Mouse (Mus musculus) MEL (cell line): ENCODE data around the gene Ctdspl. TPM values are rescaled to one million over a fixed set of nuclear protein-coding genes. Genes with fewer than 3 reads are reported as not detected.

Source experiments
- DNase-seq: peaks from one replicate; pipeline ENCODE4 v3.0.0; 2011; ENCODE audit warnings: low read depth, low spot score
- H3K27ac ChIP-seq: 2 replicates; pipeline ENCODE4 v1.5.1; 2012; ENCODE audit warnings: low read depth, mild to moderate bottlenecking, control low read depth, low read length, moderate library complexity; ENCODE audit not compliant: control insufficient read depth
- H3K27me3 ChIP-seq, 2 experiments: fragments of 150-350 bp in 1 of 2; sonication (generic) in 1 of 2; 2 replicates each; pipeline ENCODE4 v1.6.1; 2012; ENCODE audit warnings: low read length in 2 of 2, mild to moderate bottlenecking in 2 of 2, improper control_type of control experiment in 1 of 2, moderate library complexity in 1 of 2; ENCODE audit not compliant: insufficient read depth in 2 of 2, control insufficient read depth in 1 of 2
- H3K36me3 ChIP-seq, 2 experiments: 2 replicates each; pipeline ENCODE4 v1.6.1; 2012 to 2014; ENCODE audit warnings: low read length in 2 of 2, improper control_type of control experiment in 1 of 2, inconsistent platforms in 1 of 2, mild to moderate bottlenecking in 1 of 2; ENCODE audit not compliant: insufficient read depth in 2 of 2, control insufficient read depth in 1 of 2
- H3K4me1 ChIP-seq, 2 experiments: fragments of 150-350 bp in 1 of 2; sonication (generic) in 1 of 2; 2 replicates each; pipeline ENCODE4 v1.6.1; 2012; ENCODE audit warnings: low read length in 2 of 2, improper control_type of control experiment in 1 of 2, mild to moderate bottlenecking in 1 of 2; ENCODE audit not compliant: insufficient read depth in 2 of 2, control insufficient read depth in 1 of 2
- H3K4me3 ChIP-seq, 2 experiments: fragments of 150-350 bp in 1 of 2; sonication (generic) in 1 of 2; 2 replicates each; pipeline ENCODE4 v1.5.1; 2012; ENCODE audit warnings: low read depth in 2 of 2, low read length in 2 of 2, mild to moderate bottlenecking in 2 of 2, moderate library complexity in 2 of 2, control low read depth in 1 of 2, improper control_type of control experiment in 1 of 2; ENCODE audit not compliant: control insufficient read depth in 1 of 2, insufficient read depth in 1 of 2
- H3K79me2 ChIP-seq: 2 replicates; pipeline ENCODE4 v1.6.1; 2012; ENCODE audit warnings: mild to moderate bottlenecking, low read length, moderate library complexity; ENCODE audit not compliant: control insufficient read depth, poor library complexity, insufficient read depth
- H3K9ac ChIP-seq: 2 replicates; pipeline ENCODE4 v1.6.1; 2012; ENCODE audit warnings: low read depth, mild to moderate bottlenecking, control low read depth, low read length, moderate library complexity; ENCODE audit not compliant: control insufficient read depth, poor library complexity, severe bottlenecking
- H3K9me3 ChIP-seq: fragments of 150-350 bp; sonication (generic); replicated peaks from 2 replicates; pipeline ENCODE4 v1.6.1; 2012; ENCODE audit warnings: mild to moderate bottlenecking, low read length, improper control_type of control experiment, moderate library complexity; ENCODE audit not compliant: insufficient read depth
- BHLHE40 ChIP-seq: IDR thresholded peaks from 2 replicates; pipeline ENCODE4 v1.6.1; 2012; ENCODE audit warnings: low read depth, mild to moderate bottlenecking, inconsistent platforms, low read length, improper control_type of control experiment, borderline replicate concordance
- CHD1 ChIP-seq: IDR thresholded peaks from 2 replicates; pipeline ENCODE4 v1.6.1; 2012; ENCODE audit warnings: low read depth, mild to moderate bottlenecking, inconsistent platforms, low read length, improper control_type of control experiment
- CHD2 ChIP-seq: IDR thresholded peaks from 2 replicates; pipeline ENCODE4 v1.6.1; 2011; ENCODE audit warnings: low read length, improper control_type of control experiment
- E2F4 ChIP-seq: IDR thresholded peaks from 2 replicates; pipeline ENCODE4 v1.6.1; 2011; ENCODE audit warnings: low read depth, low read length, improper control_type of control experiment, borderline replicate concordance
- ELF1 ChIP-seq: IDR thresholded peaks from 2 replicates; pipeline ENCODE4 v1.6.1; 2014; ENCODE audit warnings: low read depth, mild to moderate bottlenecking, inconsistent platforms, low read length, improper control_type of control experiment, moderate library complexity
- EP300 ChIP-seq, 2 experiments: IDR thresholded peaks; 2 replicates each; pipeline ENCODE4 v1.6.1; 2011; ENCODE audit warnings: improper control_type of control experiment in 2 of 2, low read length in 2 of 2, low read depth in 1 of 2, mild to moderate bottlenecking in 1 of 2
- ETS1 ChIP-seq: IDR thresholded peaks from 2 replicates; pipeline ENCODE4 v1.6.1; 2012; ENCODE audit warnings: low read depth, mild to moderate bottlenecking, inconsistent platforms, low read length, improper control_type of control experiment, moderate library complexity
- GABPA ChIP-seq: IDR thresholded peaks from 2 replicates; pipeline ENCODE4 v1.6.1; 2012; ENCODE audit warnings: low read depth, mild to moderate bottlenecking, inconsistent platforms, low read length, improper control_type of control experiment, moderate library complexity
- GATA1 ChIP-seq: IDR thresholded peaks from 2 replicates; pipeline ENCODE4 v1.6.1; 2011; ENCODE audit warnings: low read depth, low read length, improper control_type of control experiment
- HCFC1 ChIP-seq: IDR thresholded peaks from 2 replicates; pipeline ENCODE4 v1.6.1; 2012; ENCODE audit warnings: low read depth, mild to moderate bottlenecking, inconsistent platforms, low read length, improper control_type of control experiment, moderate library complexity
- KAT2A ChIP-seq: conservative IDR thresholded peaks from 2 replicates; pipeline ENCODE4 v1.6.1; 2012; ENCODE audit warnings: low read depth, low read length, improper control_type of control experiment, inconsistent platforms
- MAFK ChIP-seq: IDR thresholded peaks from 2 replicates; pipeline ENCODE4 v1.6.1; 2011; ENCODE audit warnings: low read depth, mild to moderate bottlenecking, low read length, improper control_type of control experiment, borderline replicate concordance
- MAX ChIP-seq: IDR thresholded peaks from 2 replicates; pipeline ENCODE4 v1.6.1; 2011; ENCODE audit warnings: low read length, improper control_type of control experiment
- MYC ChIP-seq: IDR thresholded peaks from 2 replicates; pipeline ENCODE4 v1.6.1; 2011; ENCODE audit warnings: low read depth, mild to moderate bottlenecking, low read length, improper control_type of control experiment, moderate library complexity
- POLR2AphosphoS2 ChIP-seq: IDR thresholded peaks from 2 replicates; pipeline ENCODE4 v1.6.1; 2011; ENCODE audit warnings: low read length, improper control_type of control experiment
- POLR2AphosphoS5 ChIP-seq: IDR thresholded peaks from 2 replicates; pipeline ENCODE4 v1.6.1; 2012; ENCODE audit warnings: low read depth, borderline replicate concordance, mild to moderate bottlenecking, inconsistent platforms, low read length, moderate library complexity, mixed read lengths
- RAD21 ChIP-seq: IDR thresholded peaks from 2 replicates; pipeline ENCODE4 v1.6.1; 2011; ENCODE audit warnings: mild to moderate bottlenecking, low read depth, low read length, improper control_type of control experiment
- RCOR1 ChIP-seq: IDR thresholded peaks from 2 replicates; pipeline ENCODE4 v1.6.1; 2012; ENCODE audit warnings: low read depth, mild to moderate bottlenecking, inconsistent platforms, low read length, improper control_type of control experiment
- TAL1 ChIP-seq: IDR thresholded peaks from 2 replicates; pipeline ENCODE4 v1.6.1; 2012; ENCODE audit warnings: mild to moderate bottlenecking, inconsistent platforms, low read length, moderate library complexity, mixed read lengths
- TCF12 ChIP-seq: IDR thresholded peaks from 2 replicates; pipeline ENCODE4 v1.6.1; 2014; ENCODE audit warnings: low read depth, mild to moderate bottlenecking, inconsistent platforms, low read length, improper control_type of control experiment, moderate library complexity
- USF1 ChIP-seq: IDR thresholded peaks from 2 replicates; pipeline ENCODE4 v1.6.1; 2014; ENCODE audit warnings: low read depth, mild to moderate bottlenecking, inconsistent platforms, low read length, improper control_type of control experiment, moderate library complexity
- USF2 ChIP-seq, 2 experiments: IDR thresholded peaks; 2 replicates each; pipeline ENCODE4 v1.6.1; 2011 to 2012; ENCODE audit warnings: improper control_type of control experiment in 2 of 2, low read length in 2 of 2, borderline replicate concordance in 1 of 2, inconsistent platforms in 1 of 2, low read depth in 1 of 2, mild to moderate bottlenecking in 1 of 2; ENCODE audit not compliant: insufficient read depth in 1 of 2
- ZMIZ1 ChIP-seq: IDR thresholded peaks from 2 replicates; pipeline ENCODE4 v1.6.1; 2012; ENCODE audit warnings: low read depth, mild to moderate bottlenecking, inconsistent platforms, low read length, improper control_type of control experiment, moderate library complexity
- polyA plus RNA-seq, 2 experiments: library from polyadenylated mRNA; stranded (reverse) in 1 of 2; unstranded in 1 of 2; fragments of >175 nt in 1 of 2; fragments of >200 nt in 1 of 2; gene quantifications; 2 replicates each; pipeline versions ENCODE4 v1.2.1 to v1.2.4; 2012; ENCODE audit warnings: low replicate concordance in 2 of 2, low read depth in 1 of 2; ENCODE audit not compliant: insufficient read length in 2 of 2, insufficient read depth in 1 of 2, missing spikeins in 1 of 2
- total RNA-seq: library from RNA; depleted of rRNA; stranded (reverse); fragments of 300-350 nt; gene quantifications from 2 replicates; pipeline ENCODE4 v1.2.3, GENCODE M21; 2012

The Ctdspl gene
- total and polyA plus RNA-seq, 3 experiments, result 15.3 to 20.7 TPM; not detected in 1

GRCm38 (mm10) chr9:118934319-118934718, 8.1 kb downstream of the Ctdspl start:
- Histone ChIP-seq H3K79me2 (no peaks in the 10 kb centered on the region; the same call in 1 of the 2 replicates), H3K4me3 (no peak overlapping the region), H3K9me3 (no peaks in the 10 kb centered on the region), H3K4me1 (no peaks in the 10 kb centered on the region), H3K27ac (no peak overlapping the region), H3K36me3 (no peaks in the 10 kb centered on the region; a peak in 3 of 4 replicates), H3K27me3 (no peaks in the 10 kb centered on the region), H3K9ac (no peak overlapping the region)
- DNase-seq, result no peak
- TF ChIP-seq RCOR1 (no peak), BHLHE40 (no peak), USF2 (IDR thresholded peaks at IDR 0.05; ENCODE audit: borderline replicate concordance in 1 of 2, insufficient read depth in 1 of 2, low read depth in 1 of 2, low read length in 2 of 2) (no peak), KAT2A (no peak), TCF12 (no peak), CHD1 (no peak), ETS1 (no peak), TAL1 (no peak), USF1 (no peak), POLR2AphosphoS5 (no peak), POLR2AphosphoS2 (no peak), HCFC1 (no peak), GABPA (no peak)

DNA sequence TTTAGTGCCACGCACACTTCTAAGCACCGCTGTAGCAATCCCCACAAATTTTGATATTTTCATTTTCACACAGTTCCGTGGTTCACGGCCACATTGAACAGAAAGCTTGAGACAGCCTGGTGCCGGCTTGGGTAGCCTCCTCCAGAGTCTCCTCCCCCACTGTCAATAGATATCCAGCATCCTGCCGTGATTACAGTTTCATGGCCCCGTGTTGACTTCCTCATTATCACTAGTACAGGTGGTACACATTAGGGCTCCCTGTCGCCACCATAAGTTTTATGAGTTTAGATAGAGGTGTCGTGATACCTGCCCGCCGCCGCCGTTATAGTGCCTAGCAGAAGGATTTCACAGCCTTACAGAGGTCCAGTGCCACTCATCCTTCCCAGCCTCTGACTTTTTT, 8.8 kb downstream of the Ctdspl start:
- Histone ChIP-seq H3K4me1 (no peaks in the 10 kb centered on the region), H3K9ac (no peak overlapping the region), H3K79me2 (no peaks in the 10 kb centered on the region; the same call in 1 of the 2 replicates), H3K4me3 (no peak overlapping the region), H3K36me3 (no peaks in the 10 kb centered on the region; a peak in 3 of 4 replicates), H3K9me3 (no peaks in the 10 kb centered on the region), H3K27me3 (no peaks in the 10 kb centered on the region), H3K27ac (no peak overlapping the region)
- TF ChIP-seq KAT2A (no peak), POLR2AphosphoS5 (no peak), GATA1 (no peak), ELF1 (no peak), EP300 (IDR thresholded peaks at IDR 0.05; ENCODE audit: low read depth in 1 of 2, low read length in 2 of 2) (no peak), RCOR1 (no peak), E2F4 (no peak), RAD21 (no peak), CHD2 (no peak), MAFK (no peak), CHD1 (no peak), TCF12 (no peak), BHLHE40 (no peak), USF2 (IDR thresholded peaks at IDR 0.05; ENCODE audit: borderline replicate concordance in 1 of 2, insufficient read depth in 1 of 2, low read depth in 1 of 2, low read length in 2 of 2) (no peak), MYC (no peak), MAX (no peak), ZMIZ1 (no peak), POLR2AphosphoS2 (no peak), ETS1 (no peak), GABPA (no peak)
- DNase-seq, result no peak
